Mouse (Mus musculus) forebrain, postnatal 0 days (tissue): ENCODE measurements around the gene Shank3. TPM values are rescaled to one million over a fixed set of nuclear protein-coding genes. Genes with fewer than 3 reads are reported as not detected.

ENCODE experiments used
- ATAC-seq: fragments of 200-750 bp; cut with Nextera tagmentation; 2 replicates; pipeline ENCODE4 v1.8.0; 2017; ENCODE audit warnings: mild to moderate bottlenecking, moderate library complexity
- DNase-seq: peaks from one replicate; pipeline ENCODE4 v3.0.0-alpha.2; 2015
- H3K27ac ChIP-seq: fragments of 300-500 bp; sonication (generic); 2 replicates; pipeline ENCODE4 v1.5.1; 2014; ENCODE audit warnings: low read depth, mild to moderate bottlenecking, antibody characterized with exemption, low read length, moderate library complexity, mixed read lengths
- H3K27me3 ChIP-seq: fragments of 300-500 bp; sonication (generic); 2 replicates; pipeline ENCODE4 v1.6.1; 2014; ENCODE audit warnings: mild to moderate bottlenecking, low read length, mixed read lengths; ENCODE audit not compliant: insufficient read depth
- H3K36me3 ChIP-seq: fragments of 300-500 bp; sonication (generic); 2 replicates; pipeline ENCODE4 v1.6.1; 2014; ENCODE audit warnings: mild to moderate bottlenecking, moderate library complexity; ENCODE audit not compliant: insufficient read depth
- H3K4me1 ChIP-seq: fragments of 300-500 bp; sonication (generic); 2 replicates; pipeline ENCODE4 v1.6.1; 2014; ENCODE audit warnings: antibody characterized with exemption; ENCODE audit not compliant: insufficient read depth
- H3K4me2 ChIP-seq: fragments of 300-500 bp; sonication (generic); 2 replicates; pipeline ENCODE4 v1.6.1; 2014; ENCODE audit warnings: low read depth, mild to moderate bottlenecking, moderate library complexity
- H3K4me3 ChIP-seq: fragments of 300-500 bp; sonication (generic); 2 replicates; pipeline ENCODE4 v1.5.1; 2014; ENCODE audit warnings: low read depth, low read length, mixed read lengths
- H3K9ac ChIP-seq: fragments of 300-500 bp; sonication (generic); 2 replicates; pipeline ENCODE4 v1.6.1; 2014; ENCODE audit warnings: mild to moderate bottlenecking
- H3K9me3 ChIP-seq: fragments of 300-500 bp; sonication (generic); 2 replicates; pipeline ENCODE4 v1.6.1; 2016; ENCODE audit warnings: low read length
- CTCF ChIP-seq: sonication (generic); IDR thresholded peaks from 2 replicates; pipeline ENCODE4 v1.5.1; 2016; ENCODE audit warnings: antibody characterized with exemption, control low read depth, low read depth
- WGBS: fragments of 180-500 bp; shearing (Covaris S2); extraction: QIAGEN DNeasy Blood & Tissue Kit; methylation state at CpG from one replicate; pipeline ENCODE4 v1.1.7; 2014; 5-methylcytosine and 5-hydroxymethylcytosine counted together
- polyA plus RNA-seq: library from polyadenylated mRNA; unstranded; fragments of >200 nt; fragmentation: Nextera tagmentation; extraction: Ambion mirVana; gene quantifications from 2 replicates; pipeline ENCODE4 v1.2.1, GENCODE M21; 2015
- total RNA-seq: library from RNA; depleted of rRNA; stranded (reverse); fragments of >200 nt; gene quantifications from 2 replicates; pipeline ENCODE4 v1.2.3, GENCODE M21; 2014; rRNA removed

Shank3 gene
- total RNA-seq (38.9 and 42.4 TPM in 2 replicates), polyA plus RNA-seq (5.9 and 10.6 TPM in 2 replicates)

DNA sequence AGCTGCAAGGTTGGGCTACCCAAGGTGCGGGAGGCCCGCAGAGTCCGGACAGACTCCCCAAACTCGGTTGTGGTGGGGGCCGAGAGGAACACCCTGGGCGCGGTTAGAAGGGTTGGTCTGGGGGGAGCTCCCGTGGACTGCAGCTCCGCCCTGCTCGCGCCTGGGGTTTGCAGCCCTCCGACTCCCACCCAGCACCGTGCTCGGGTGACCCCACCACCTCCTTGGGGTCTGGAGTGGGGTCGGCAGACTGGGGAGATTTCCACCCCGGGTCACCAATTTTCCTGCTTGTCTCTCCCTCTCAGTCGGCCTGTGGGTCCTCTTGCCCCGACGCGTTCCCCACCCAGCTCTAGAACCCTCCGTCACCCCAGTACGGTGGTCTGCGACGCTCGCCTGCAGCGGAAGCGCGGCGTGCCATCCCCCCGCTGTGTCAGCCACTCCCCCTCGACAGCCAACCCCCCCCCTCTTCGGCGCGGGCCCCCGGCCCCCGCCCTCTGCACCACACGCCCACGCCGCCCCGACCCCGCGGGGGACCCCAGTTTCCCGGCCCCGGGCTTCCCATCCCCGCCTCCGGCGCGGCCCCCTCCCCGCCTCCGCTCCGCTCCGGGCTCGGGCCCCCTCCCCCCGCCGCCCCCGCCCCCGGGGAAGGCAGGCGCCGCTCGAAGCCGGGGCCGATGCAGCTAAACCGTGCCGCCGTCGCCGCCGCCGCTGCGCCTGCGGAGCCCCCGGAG, at the start of gene Shank3:
Gene Shank3, plus strand, starts transcription at position 663 of the 728 bp plus-strand sequence.
- no peak for TF ChIP-seq CTCF
- Histone ChIP-seq H3K9ac (peak within 1 kb of the TSS; percentile 77), H3K4me3 (peak within 1 kb of the TSS; percentile 84), H3K4me1 (peaks cover 9% of the 10 kb centered on the region), H3K4me2 (peak within 1 kb of the TSS; percentile 92), H3K27me3 (0 out of 2 replicates have a peak, but pooled peaks cover 3% of the 10 kb centered on the region), H3K9me3 (no peaks in the 10 kb centered on the region), H3K27ac (peak within 1 kb of the TSS; percentile 87), H3K36me3 (peaks cover 12% of the 10 kb centered on the region)
- DNase-seq (peak; percentile 69), ATAC-seq (peak; percentile 69)
- whole genome bisulfite sequencing: under 1% methylated on average over 42 of the region's 72 CpGs

DNA sequence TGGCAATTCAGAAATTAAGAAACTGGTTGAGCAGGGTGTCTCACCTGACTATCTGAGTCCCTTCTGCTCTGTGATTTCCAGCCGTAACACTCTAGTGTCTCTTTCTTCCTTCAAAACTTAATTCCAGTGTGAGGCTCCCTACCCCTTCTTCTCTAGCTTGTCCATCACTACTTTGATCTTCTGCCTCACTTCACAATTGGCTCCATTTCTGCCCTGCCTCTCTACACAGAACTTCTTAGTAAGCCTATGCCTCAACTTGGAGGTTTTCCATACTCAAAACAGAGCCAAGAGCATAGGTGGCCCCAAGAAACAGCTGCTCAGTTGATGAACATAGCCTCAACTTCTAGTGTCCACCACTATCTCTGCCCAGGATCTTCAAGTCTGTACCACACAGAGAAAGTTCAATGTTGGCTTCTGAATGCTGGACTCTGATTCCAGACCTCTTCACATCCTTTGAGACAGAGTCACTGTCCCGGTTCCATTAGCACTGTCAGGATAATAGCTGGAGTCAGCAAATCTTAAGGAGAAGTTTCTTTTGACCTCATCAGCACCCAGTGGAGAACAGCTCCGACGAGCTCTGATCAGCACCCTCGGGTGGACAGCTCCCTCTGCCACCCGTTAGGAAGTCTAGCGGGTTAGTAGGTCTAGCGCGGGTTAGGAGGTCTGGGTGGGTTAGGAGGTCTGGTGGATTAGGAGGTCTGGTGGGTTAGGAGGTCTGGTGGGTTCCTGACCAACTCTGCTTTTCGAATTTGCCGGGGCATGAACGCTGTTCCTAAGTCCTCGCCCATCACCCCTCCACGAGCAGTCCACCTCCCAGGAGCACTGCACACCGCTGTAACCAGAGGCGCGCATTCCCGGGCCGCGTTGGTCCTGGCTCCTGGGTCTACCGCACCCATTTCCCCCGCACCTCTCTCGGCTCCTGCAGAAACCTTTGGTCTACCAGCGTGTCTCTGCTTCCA, 46.2 kb upstream of the Shank3 start:
- H3K27ac ChIP-seq: peak overlapping the region; percentile 88
- peaks cover 13% of the 10 kb centered on the region for H3K4me1 ChIP-seq
- peak overlapping the region; percentile 83 for H3K4me2 ChIP-seq
- no peak for DNase-seq
- 6% methylated on average over 24 of the region's 24 CpGs for WGBS
- peak overlapping the region; percentile 87 for H3K4me3 ChIP-seq
- no peaks in the 10 kb centered on the region for H3K27me3 ChIP-seq
- peak; percentile 81 for ATAC-seq
- peak overlapping the region; percentile 87 for H3K9ac ChIP-seq
- no peaks in the 10 kb centered on the region for H3K9me3 ChIP-seq
- H3K36me3 ChIP-seq: peaks cover 19% of the 10 kb centered on the region
- no peak for TF ChIP-seq CTCF

DNA sequence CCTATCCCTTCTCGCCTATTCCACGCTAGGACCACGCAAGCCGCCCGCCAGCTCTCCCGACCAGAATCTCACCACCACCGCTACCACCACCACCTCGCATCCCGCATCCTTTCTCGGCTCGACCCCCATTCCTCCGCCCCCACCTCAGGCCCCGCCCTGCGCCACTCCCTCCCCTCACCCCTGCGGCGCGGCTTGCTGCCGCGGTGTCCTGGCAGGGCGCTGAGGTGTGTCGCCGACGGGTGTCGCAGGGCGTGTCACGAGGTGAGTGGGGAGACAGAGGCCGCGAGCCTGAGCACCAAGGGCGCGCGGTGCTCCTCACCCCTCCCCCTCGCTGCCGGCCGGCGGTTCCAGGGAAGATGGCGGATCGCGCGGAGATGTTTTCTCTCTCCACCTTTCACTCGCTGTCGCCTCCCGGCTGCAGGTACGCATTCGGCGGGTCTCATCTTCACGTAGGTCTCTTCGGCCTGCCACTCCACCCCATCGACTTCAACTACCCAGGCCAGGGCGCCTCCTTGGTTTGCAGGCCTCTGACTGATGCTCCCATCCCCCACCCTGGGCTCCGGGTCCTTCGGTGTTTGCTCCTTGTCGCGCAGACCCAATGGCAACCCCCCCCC, 45.5 kb upstream of the Shank3 start, which contains the start of gene Mapk8ip2:
Gene Mapk8ip2, plus strand, starts transcription at position 49 of the 614 bp plus-strand sequence.
- Histone ChIP-seq H3K4me1 (peaks cover 13% of the 10 kb centered on the region), H3K27ac (peak within 1 kb of the TSS; percentile 88), H3K36me3 (peaks cover 27% of the 10 kb centered on the region), H3K4me3 (peak within 1 kb of the TSS; percentile 87), H3K9me3 (no peaks in the 10 kb centered on the region), H3K27me3 (no peaks in the 10 kb centered on the region), H3K4me2 (peak within 1 kb of the TSS; percentile 83), H3K9ac (peak within 1 kb of the TSS; percentile 87)
- no peak for TF ChIP-seq CTCF
- DNase-seq (peak; percentile 77), ATAC-seq (peak; percentile 86)
- WGBS: 3% methylated on average over 48 of the region's 53 CpGs

DNA sequence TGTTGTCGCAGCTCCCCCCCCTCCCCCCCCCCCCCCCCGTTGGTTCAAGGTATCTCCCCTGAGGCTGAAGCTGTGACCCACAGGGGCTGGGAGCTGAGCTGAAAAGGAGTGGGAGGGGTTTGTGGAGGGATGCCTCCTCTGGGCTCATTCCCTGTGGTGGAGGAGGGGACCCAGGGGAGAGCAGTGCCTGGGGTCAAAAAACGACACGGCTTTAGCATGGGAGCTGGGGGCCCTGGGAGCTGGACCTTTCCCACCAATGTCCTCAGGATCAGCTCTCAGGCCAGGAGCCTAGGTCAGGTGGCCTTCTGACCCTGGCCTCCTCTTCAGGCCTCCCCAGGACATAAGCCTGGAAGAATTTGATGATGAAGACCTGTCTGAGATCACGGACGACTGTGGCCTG, 44.6 kb upstream of the Shank3 start:
- H3K9ac ChIP-seq: peak overlapping the region; percentile 87
- peaks cover 34% of the 10 kb centered on the region for H3K36me3 ChIP-seq
- H3K4me2 ChIP-seq: peak overlapping the region; percentile 83
- peaks cover 13% of the 10 kb centered on the region for H3K4me1 ChIP-seq
- no peaks in the 10 kb centered on the region for H3K9me3 ChIP-seq
- ATAC-seq: peak; percentile 11; the same call in 1 of the 2 replicates
- WGBS: 13% methylated on average over 4 of the region's 6 CpGs
- H3K27me3 ChIP-seq: no peaks in the 10 kb centered on the region
- H3K27ac ChIP-seq: peak overlapping the region; percentile 88; the same call in 1 of the 2 replicates
- no peak for TF ChIP-seq CTCF
- H3K4me3 ChIP-seq: peak overlapping the region; percentile 87
- no peak for DNase-seq

DNA sequence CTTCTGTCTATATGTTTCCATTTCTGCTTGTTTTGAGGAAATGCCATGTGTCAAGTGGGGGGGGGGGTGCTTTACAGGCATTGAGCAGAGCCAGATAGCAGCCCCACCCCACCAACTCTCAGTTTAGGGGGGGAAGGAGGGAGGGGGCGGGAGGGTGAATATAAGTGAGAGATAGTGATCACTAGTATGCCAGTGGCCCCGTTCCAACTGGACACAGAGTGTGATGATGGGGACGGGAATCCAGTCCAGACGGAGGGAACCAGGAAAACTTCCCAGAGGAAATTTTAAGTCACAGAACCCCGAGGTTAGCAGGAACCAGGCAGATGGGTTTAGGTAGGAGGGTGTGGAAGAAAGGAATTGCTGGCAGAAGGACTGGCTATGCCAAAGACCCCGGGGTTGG, 43.8 kb upstream of the Shank3 start:
- Histone ChIP-seq H3K27ac (no peak overlapping the region), H3K9ac (no peak overlapping the region), H3K4me2 (peak overlapping the region; percentile 83), H3K4me3 (peak overlapping the region; percentile 87; the same call in 1 of the 2 replicates), H3K36me3 (peaks cover 40% of the 10 kb centered on the region), H3K27me3 (no peaks in the 10 kb centered on the region), H3K9me3 (no peaks in the 10 kb centered on the region), H3K4me1 (peaks cover 13% of the 10 kb centered on the region)
- no peak for TF ChIP-seq CTCF
- 68% methylated on average over 6 of the region's 6 CpGs for WGBS
- DNase-seq (no peak), ATAC-seq (no peak)

DNA sequence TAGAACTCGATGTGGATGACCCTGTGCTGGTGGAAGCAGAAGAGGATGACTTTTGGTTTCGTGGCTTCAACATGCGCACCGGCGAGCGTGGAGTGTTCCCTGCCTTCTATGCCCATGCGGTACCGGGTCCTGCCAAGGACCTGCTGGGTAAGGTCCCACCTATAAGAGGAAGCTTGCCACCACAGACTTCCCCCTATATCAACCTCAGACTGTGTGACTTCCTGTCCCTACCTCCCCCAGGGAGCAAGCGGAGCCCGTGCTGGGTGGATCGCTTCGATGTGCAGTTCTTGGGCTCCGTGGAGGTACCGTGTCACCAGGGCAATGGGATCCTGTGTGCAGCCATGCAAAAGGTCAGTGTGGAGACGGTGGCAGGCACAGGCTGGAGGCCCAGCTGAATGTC, 40.5 kb upstream of the Shank3 start:
- no peak for DNase-seq
- no peak overlapping the region for H3K4me2 ChIP-seq
- no peaks in the 10 kb centered on the region for H3K27me3 ChIP-seq
- no peak for ATAC-seq
- WGBS: 98% methylated on average over 15 of the region's 15 CpGs
- H3K4me1 ChIP-seq: peaks cover 8% of the 10 kb centered on the region
- H3K4me3 ChIP-seq: no peak overlapping the region
- H3K9me3 ChIP-seq: no peaks in the 10 kb centered on the region
- no peak overlapping the region for H3K9ac ChIP-seq
- no peak overlapping the region for H3K27ac ChIP-seq
- TF ChIP-seq CTCF: no peak
- peaks cover 64% of the 10 kb centered on the region for H3K36me3 ChIP-seq
